Mouse (Mus musculus) limb, embryonic 13.5 days (tissue): ENCODE measurements at regions not wholly inside any gene's neighbourhood (a gene's known extent, or its start where the extent isn't known, plus 50 kb on each side); places are given as distances from the start of the nearest gene placed in this dataset.
"Not testable (repeated sequence)": the region's sequence is repeated elsewhere in the genome, so short reads cannot be mapped to it uniquely, and the experiment has no call there.

Experiments used
- ATAC-seq: fragments of 200-750 bp; cut with Nextera tagmentation; 2 replicates; pipeline ENCODE4 v1.8.0; 2017; ENCODE audit warnings: low read depth, moderate number of reproducible peaks, moderate TSS enrichment; ENCODE audit not compliant: low FRiP score
- H3K27ac ChIP-seq: fragments of 300-500 bp; sonication (generic); 2 replicates; pipeline ENCODE4 v1.5.1; 2015; ENCODE audit warnings: inconsistent platforms, mild to moderate bottlenecking, moderate library complexity
- H3K27me3 ChIP-seq: fragments of 300-500 bp; sonication (generic); 2 replicates; pipeline ENCODE4 v1.6.1; 2015; ENCODE audit warnings: mild to moderate bottlenecking, inconsistent platforms
- H3K36me3 ChIP-seq: fragments of 300-500 bp; sonication (generic); 2 replicates; pipeline ENCODE4 v1.6.1; 2015; ENCODE audit warnings: inconsistent platforms, mild to moderate bottlenecking, moderate library complexity
- H3K4me1 ChIP-seq: fragments of 300-500 bp; sonication (generic); 2 replicates; pipeline ENCODE4 v1.6.1; 2015; ENCODE audit warnings: inconsistent platforms
- H3K4me2 ChIP-seq: fragments of 300-500 bp; sonication (generic); replicated peaks from 2 replicates; pipeline ENCODE4 v1.6.1; 2015; ENCODE audit warnings: inconsistent platforms, mild to moderate bottlenecking, moderate library complexity
- H3K4me3 ChIP-seq: fragments of 300-500 bp; sonication (generic); 2 replicates; pipeline ENCODE4 v1.5.1; 2015; ENCODE audit warnings: moderate library complexity, mild to moderate bottlenecking, inconsistent platforms
- H3K9ac ChIP-seq: fragments of 300-500 bp; sonication (generic); 2 replicates; pipeline ENCODE4 v1.6.1; 2015; ENCODE audit warnings: mild to moderate bottlenecking, inconsistent platforms
- H3K9me3 ChIP-seq: fragments of 300-500 bp; sonication (generic); 2 replicates; pipeline ENCODE4 v1.6.1; 2016; ENCODE audit warnings: inconsistent platforms
- WGBS: fragments of 180-500 bp; shearing (Covaris S2); methylation state at CpG from one replicate; pipeline ENCODE4 v1.1.7; 2015; 5-methylcytosine and 5-hydroxymethylcytosine counted together

GRCm38 (mm10) chr5:148753457-148753856 lies 175.7 kb downstream of the Katnal1 start:
- Histone ChIP-seq H3K4me3 (no peak overlapping the region), H3K9me3 (peaks cover 5% of the 10 kb centered on the region; the same call in 1 of the 2 replicates), H3K4me2 (no peak overlapping the region), H3K9ac (no peak overlapping the region), H3K27me3 (no peaks in the 10 kb centered on the region), H3K27ac (no peak overlapping the region), H3K4me1 (peaks cover 20% of the 10 kb centered on the region), H3K36me3 (no peaks in the 10 kb centered on the region)
- no peak for ATAC-seq
- WGBS, result 56% methylated on average over 4 of the region's 4 CpGs

GRCm38 (mm10) chr5:148751980-148752379 lies 177.1 kb downstream of the Katnal1 start:
- ATAC-seq, result no peak
- no peak overlapping the region for H3K9ac ChIP-seq
- H3K4me2 ChIP-seq, result no peak overlapping the region
- H3K36me3 ChIP-seq, result no peaks in the 10 kb centered on the region
- no peak overlapping the region for H3K4me3 ChIP-seq
- no peak overlapping the region for H3K27ac ChIP-seq
- H3K4me1 ChIP-seq, result peaks cover 7% of the 10 kb centered on the region; the same call in 1 of the 2 replicates
- H3K27me3 ChIP-seq, result no peaks in the 10 kb centered on the region
- 90% methylated on average over 13 of the region's 13 CpGs for WGBS
- H3K9me3 ChIP-seq, result peaks cover 5% of the 10 kb centered on the region; the same call in 1 of the 2 replicates

- Histone ChIP-seq H3K9me3 (peaks cover 5% of the 10 kb centered on the region; the same call in 1 of the 2 replicates), H3K27ac (no peak overlapping the region), H3K36me3 (no peaks in the 10 kb centered on the region), H3K27me3 (no peaks in the 10 kb centered on the region), H3K9ac (no peak overlapping the region), H3K4me3 (no peak overlapping the region), H3K4me1 (no peaks in the 10 kb centered on the region), H3K4me2 (no peak overlapping the region)
- whole genome bisulfite sequencing, result 89% methylated on average over 16 of the region's 16 CpGs
- ATAC-seq, result no peak
Measured at GRCm38 (mm10) chr5:148750002-148750734, 179.0 kb downstream of the Katnal1 start.

GRCm38 (mm10) chr5:148747972-148748764 lies 181.0 kb downstream of the Katnal1 start:
- H3K4me2 ChIP-seq, result no peak overlapping the region
- H3K27ac ChIP-seq, result no peak overlapping the region
- H3K36me3 ChIP-seq, result no peaks in the 10 kb centered on the region
- H3K9me3 ChIP-seq, result peaks cover 2% of the 10 kb centered on the region; the same call in 1 of the 2 replicates
- ATAC-seq, result no peak
- H3K4me1 ChIP-seq, result no peaks in the 10 kb centered on the region
- H3K9ac ChIP-seq, result no peak overlapping the region
- H3K4me3 ChIP-seq, result no peak overlapping the region
- 89% methylated on average over 21 of the region's 21 CpGs for WGBS
- H3K27me3 ChIP-seq, result no peaks in the 10 kb centered on the region

GRCm38 (mm10) chr5:148747549-148747948 lies 181.6 kb downstream of the Katnal1 start:
- H3K27ac ChIP-seq, result no peak overlapping the region
- H3K4me1 ChIP-seq, result no peaks in the 10 kb centered on the region
- H3K27me3 ChIP-seq, result no peaks in the 10 kb centered on the region
- H3K4me3 ChIP-seq, result no peak overlapping the region
- ATAC-seq, result no peak
- H3K4me2 ChIP-seq, result no peak overlapping the region
- 91% methylated on average over 3 of the region's 3 CpGs for WGBS
- peaks cover 2% of the 10 kb centered on the region for H3K9me3 ChIP-seq
- H3K36me3 ChIP-seq, result no peaks in the 10 kb centered on the region
- H3K9ac ChIP-seq, result no peak overlapping the region

- H3K4me1 ChIP-seq, H3K4me2 ChIP-seq, H3K9me3 ChIP-seq, ATAC-seq, H3K4me3 ChIP-seq, H3K27me3 ChIP-seq, H3K9ac ChIP-seq, H3K27ac ChIP-seq, H3K36me3 ChIP-seq: not testable (repeated sequence)
- whole genome bisulfite sequencing, result 55% methylated on average over 6 of the region's 6 CpGs
Measured at GRCm38 (mm10) chr5:148746726-148747125, 182.4 kb downstream of the Katnal1 start.

GRCm38 (mm10) chr5:148744676-148745391 lies 184.3 kb downstream of the Katnal1 start:
- H3K27me3 ChIP-seq, result no peaks in the 10 kb centered on the region
- H3K9ac ChIP-seq, result no peak overlapping the region
- H3K9me3 ChIP-seq, result peaks cover 6% of the 10 kb centered on the region
- H3K4me3 ChIP-seq, result no peak overlapping the region
- 90% methylated on average over 7 of the region's 7 CpGs for WGBS
- peaks cover 15% of the 10 kb centered on the region for H3K4me1 ChIP-seq
- no peaks in the 10 kb centered on the region for H3K36me3 ChIP-seq
- H3K27ac ChIP-seq, result no peak overlapping the region
- ATAC-seq, result no peak
- no peak overlapping the region for H3K4me2 ChIP-seq

- Histone ChIP-seq H3K27ac (no peak overlapping the region), H3K9ac (no peak overlapping the region), H3K9me3 (peaks cover 6% of the 10 kb centered on the region), H3K4me2 (no peak overlapping the region), H3K27me3 (no peaks in the 10 kb centered on the region), H3K4me3 (no peak overlapping the region), H3K36me3 (no peaks in the 10 kb centered on the region), H3K4me1 (peaks cover 20% of the 10 kb centered on the region)
- no peak for ATAC-seq
- 91% methylated on average over 8 of the region's 8 CpGs for WGBS
Measured at GRCm38 (mm10) chr5:148742158-148742835, 186.8 kb downstream of the Katnal1 start.

GRCm38 (mm10) chr5:148741267-148742004 lies 187.7 kb downstream of the Katnal1 start:
- H3K4me2 ChIP-seq, result no peak overlapping the region
- 85% methylated on average over 19 of the region's 19 CpGs for WGBS
- no peak for ATAC-seq

GRCm38 (mm10) chr5:148740366-148741266 lies 188.0 kb upstream of the Ubl3 start:
- Histone ChIP-seq H3K9me3 (peaks cover 6% of the 10 kb centered on the region), H3K9ac (no peak overlapping the region), H3K27ac (no peak overlapping the region), H3K4me2 (no peak overlapping the region), H3K36me3 (no peaks in the 10 kb centered on the region), H3K4me3 (no peak overlapping the region), H3K27me3 (no peaks in the 10 kb centered on the region), H3K4me1 (peaks cover 20% of the 10 kb centered on the region)
- 41% methylated on average over 15 of the region's 15 CpGs for WGBS
- ATAC-seq, result no peak

More at GRCm38 (mm10) chr5:148741267-148742004, 187.7 kb downstream of the Katnal1 start:
- Histone ChIP-seq H3K36me3 (no peaks in the 10 kb centered on the region), H3K9me3 (peaks cover 6% of the 10 kb centered on the region), H3K4me3 (no peak overlapping the region), H3K27ac (no peak overlapping the region), H3K4me1 (peaks cover 20% of the 10 kb centered on the region), H3K9ac (no peak overlapping the region), H3K27me3 (no peaks in the 10 kb centered on the region)
